Mouse (Mus musculus): ENCODE measurements around the gene 4930556J24Rik. TPM values are rescaled to one million over a fixed set of nuclear protein-coding genes. Genes with fewer than 3 reads are reported as not detected.

Gene 4930556J24Rik
- total and polyA plus RNA-seq, 2 experiments: 0.09 TPM; not detected in 1

- Histone ChIP-seq H3K27me3 (ENCODE audit: control insufficient read depth, insufficient read depth, low read length) (peaks cover 5% of the 10 kb centered on the region), H3K9ac (ENCODE audit: low read depth, low read length) (no peak overlapping the region), H3K27ac (replicated peaks; ENCODE audit: insufficient read depth, low read depth, low read length) (no peak overlapping the region), H3K36me3 (ENCODE audit: control insufficient read depth, insufficient read depth, low read length) (no peaks in the 10 kb centered on the region), H3K4me3 (ENCODE audit: insufficient read depth, low read depth, low read length) (no peak overlapping the region), H3K4me1 (ENCODE audit: control insufficient read depth, insufficient read depth, low read length) (peaks cover 3% of the 10 kb centered on the region; the same call in 1 of the 2 replicates), H3K79me2 (ENCODE audit: control insufficient read depth, insufficient read depth, low read length) (no peaks in the 10 kb centered on the region)
- TF ChIP-seq CTCF (IDR thresholded peaks at IDR 0.05; ENCODE audit: low read depth, low read length) (no peak), POLR2A (IDR thresholded peaks at IDR 0.05; ENCODE audit: extremely low read depth, insufficient read depth, low read length) (no peak)
- no peak for DNase-seq (ENCODE audit: extremely low read depth, low read depth, low spot score)
- WGBS: 86% methylated on average over 5 of the region's 5 CpGs
Measured at GRCm38 (mm10) chr11:3910513-3911310, 65.9 kb downstream of the 4930556J24Rik start.

- H3K79me2 ChIP-seq (ENCODE audit: control insufficient read depth, insufficient read depth, low read length): no peaks in the 10 kb centered on the region
- H3K27me3 ChIP-seq (ENCODE audit: control insufficient read depth, insufficient read depth, low read length): peaks cover 5% of the 10 kb centered on the region
- TF ChIP-seq POLR2A (IDR thresholded peaks at IDR 0.05; ENCODE audit: extremely low read depth, insufficient read depth, low read length): no peak
- TF ChIP-seq CTCF (IDR thresholded peaks at IDR 0.05; ENCODE audit: low read depth, low read length): no peak
- H3K4me3 ChIP-seq (ENCODE audit: insufficient read depth, low read depth, low read length): no peak overlapping the region
- H3K27ac ChIP-seq (replicated peaks; ENCODE audit: insufficient read depth, low read depth, low read length): no peak overlapping the region
- DNase-seq (ENCODE audit: extremely low read depth, low read depth, low spot score): no peak
- H3K36me3 ChIP-seq (ENCODE audit: control insufficient read depth, insufficient read depth, low read length): no peaks in the 10 kb centered on the region
- H3K4me1 ChIP-seq (ENCODE audit: control insufficient read depth, insufficient read depth, low read length): peaks cover 3% of the 10 kb centered on the region; the same call in 1 of the 2 replicates
- 84% methylated on average over 4 of the region's 4 CpGs for WGBS
- no peak overlapping the region for H3K9ac ChIP-seq (ENCODE audit: low read depth, low read length)
Measured at GRCm38 (mm10) chr11:3909236-3909635, 67.3 kb downstream of the 4930556J24Rik start.

GRCm38 (mm10) chr11:3905446-3905845 lies 71.1 kb downstream of the 4930556J24Rik start:
- Histone ChIP-seq H3K79me2 (ENCODE audit: control insufficient read depth, insufficient read depth, low read length) (no peaks in the 10 kb centered on the region), H3K4me3 (ENCODE audit: insufficient read depth, low read depth, low read length) (no peak overlapping the region), H3K4me1 (ENCODE audit: control insufficient read depth, insufficient read depth, low read length) (no peaks in the 10 kb centered on the region), H3K36me3 (ENCODE audit: control insufficient read depth, insufficient read depth, low read length) (no peaks in the 10 kb centered on the region), H3K27me3 (ENCODE audit: control insufficient read depth, insufficient read depth, low read length) (no peaks in the 10 kb centered on the region), H3K27ac (replicated peaks; ENCODE audit: insufficient read depth, low read depth, low read length) (no peak overlapping the region), H3K9ac (ENCODE audit: low read depth, low read length) (no peak overlapping the region)
- TF ChIP-seq POLR2A (IDR thresholded peaks at IDR 0.05; ENCODE audit: extremely low read depth, insufficient read depth, low read length) (no peak), CTCF (IDR thresholded peaks at IDR 0.05; ENCODE audit: low read depth, low read length) (no peak)
- WGBS: 85% methylated on average over 1 of the region's 1 CpGs
- no peak for DNase-seq (ENCODE audit: extremely low read depth, low read depth, low spot score)

GRCm38 (mm10) chr11:3904673-3905072 lies 71.9 kb downstream of the 4930556J24Rik start:
- Histone ChIP-seq H3K27me3 (ENCODE audit: control insufficient read depth, insufficient read depth, low read length) (no peaks in the 10 kb centered on the region), H3K27ac (replicated peaks; ENCODE audit: insufficient read depth, low read depth, low read length) (no peak overlapping the region), H3K4me1 (ENCODE audit: control insufficient read depth, insufficient read depth, low read length) (no peaks in the 10 kb centered on the region), H3K79me2 (ENCODE audit: control insufficient read depth, insufficient read depth, low read length) (no peaks in the 10 kb centered on the region), H3K4me3 (ENCODE audit: insufficient read depth, low read depth, low read length) (no peak overlapping the region), H3K36me3 (ENCODE audit: control insufficient read depth, insufficient read depth, low read length) (no peaks in the 10 kb centered on the region), H3K9ac (ENCODE audit: low read depth, low read length) (no peak overlapping the region)
- DNase-seq (ENCODE audit: extremely low read depth, low read depth, low spot score): no peak
- TF ChIP-seq CTCF (IDR thresholded peaks at IDR 0.05; ENCODE audit: low read depth, low read length) (no peak), POLR2A (IDR thresholded peaks at IDR 0.05; ENCODE audit: extremely low read depth, insufficient read depth, low read length) (no peak)
- WGBS: 80% methylated on average over 6 of the region's 6 CpGs

- no peak for TF ChIP-seq POLR2A (IDR thresholded peaks at IDR 0.05; ENCODE audit: extremely low read depth, insufficient read depth, low read length)
- TF ChIP-seq CTCF (IDR thresholded peaks at IDR 0.05; ENCODE audit: low read depth, low read length): no peak
- H3K27ac ChIP-seq (replicated peaks; ENCODE audit: insufficient read depth, low read depth, low read length): no peak overlapping the region
- no peak overlapping the region for H3K9ac ChIP-seq (ENCODE audit: low read depth, low read length)
- no peaks in the 10 kb centered on the region for H3K79me2 ChIP-seq (ENCODE audit: control insufficient read depth, insufficient read depth, low read length)
- H3K4me1 ChIP-seq (ENCODE audit: control insufficient read depth, insufficient read depth, low read length): no peaks in the 10 kb centered on the region
- H3K4me3 ChIP-seq (ENCODE audit: insufficient read depth, low read depth, low read length): no peak overlapping the region
- 63% methylated on average over 5 of the region's 5 CpGs for WGBS
- no peak for DNase-seq (ENCODE audit: extremely low read depth, low read depth, low spot score)
- H3K36me3 ChIP-seq (ENCODE audit: control insufficient read depth, insufficient read depth, low read length): no peaks in the 10 kb centered on the region
- no peaks in the 10 kb centered on the region for H3K27me3 ChIP-seq (ENCODE audit: control insufficient read depth, insufficient read depth, low read length)
Measured at GRCm38 (mm10) chr11:3903046-3903445, 73.5 kb downstream of the 4930556J24Rik start.

- no peak overlapping the region for H3K9ac ChIP-seq (ENCODE audit: low read depth, low read length)
- 95% methylated on average over 3 of the region's 3 CpGs for WGBS
- H3K27ac ChIP-seq (replicated peaks; ENCODE audit: insufficient read depth, low read depth, low read length): no peak overlapping the region
- no peak for TF ChIP-seq POLR2A (IDR thresholded peaks at IDR 0.05; ENCODE audit: extremely low read depth, insufficient read depth, low read length)
- no peak for TF ChIP-seq CTCF (IDR thresholded peaks at IDR 0.05; ENCODE audit: low read depth, low read length)
- no peaks in the 10 kb centered on the region for H3K27me3 ChIP-seq (ENCODE audit: control insufficient read depth, insufficient read depth, low read length)
- H3K79me2 ChIP-seq (ENCODE audit: control insufficient read depth, insufficient read depth, low read length): no peaks in the 10 kb centered on the region
- no peaks in the 10 kb centered on the region for H3K36me3 ChIP-seq (ENCODE audit: control insufficient read depth, insufficient read depth, low read length)
- no peak for DNase-seq (ENCODE audit: extremely low read depth, low read depth, low spot score)
- no peaks in the 10 kb centered on the region for H3K4me1 ChIP-seq (ENCODE audit: control insufficient read depth, insufficient read depth, low read length)
- no peak overlapping the region for H3K4me3 ChIP-seq (ENCODE audit: insufficient read depth, low read depth, low read length)
Measured at GRCm38 (mm10) chr11:3902516-3902915, 74.1 kb downstream of the 4930556J24Rik start.
